Mouse (Mus musculus): ENCODE data around the gene Plau. TPM values are rescaled to one million over a fixed set of nuclear protein-coding genes. Genes with fewer than 3 reads are reported as not detected.
A peak's percentile ranks its signal among the peaks of the same experiment; 100 is the strongest.

Gene Plau
- polyA plus RNA-seq, 1 experiment from 2014 or later = 0.99 TPM

DNA sequence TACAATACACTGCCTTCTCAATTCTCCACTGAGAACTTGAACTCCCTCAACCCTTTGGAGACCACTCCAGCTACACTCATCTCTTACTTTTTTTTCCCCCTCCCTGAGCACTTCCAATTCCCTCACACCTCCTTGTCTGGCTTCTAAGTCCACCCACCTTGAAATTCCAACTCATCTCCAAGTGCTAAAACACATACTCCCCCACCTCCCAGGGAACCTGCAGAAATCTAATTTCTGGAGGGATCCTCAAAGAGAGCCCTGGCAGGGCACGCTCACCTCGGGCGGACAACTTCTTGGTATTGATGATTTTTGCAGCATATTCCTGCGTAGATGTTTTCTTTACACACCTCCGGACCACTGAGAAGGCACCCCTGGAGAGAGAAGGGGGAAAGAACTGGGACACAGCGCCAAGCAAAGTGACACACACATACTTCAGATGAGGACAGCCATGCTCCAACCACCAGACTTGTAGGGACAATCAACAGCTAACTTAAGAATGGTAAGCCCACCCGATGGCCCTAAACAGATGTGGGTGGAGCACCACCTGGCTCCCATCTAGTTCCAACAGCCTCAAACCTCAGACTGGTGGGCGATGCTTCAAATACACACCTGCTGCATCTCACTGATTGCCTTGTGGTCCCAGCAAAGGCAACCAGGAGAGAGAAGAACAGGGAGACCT lies 44.1 kb upstream of the Plau start:
- Histone ChIP-seq H3K9me3 (ENCODE audit: low read depth, low read length) (no peaks in the 10 kb centered on the region), H3K4me2 (peak overlapping the region; percentile 88), H3K9ac (peak overlapping the region; percentile 69), H3K27ac (ENCODE audit: low read depth) (no peak overlapping the region), H3K27me3 (ENCODE audit: insufficient read depth, low read length) (no peaks in the 10 kb centered on the region), H3K4me3 (ENCODE audit: low read depth, low read length) (peak overlapping the region; percentile 82), H3K4me1 (ENCODE audit: insufficient read depth) (peaks cover 4% of the 10 kb centered on the region; the same call in 1 of the 2 replicates), H3K36me3 (ENCODE audit: insufficient read depth) (peaks cover 39% of the 10 kb centered on the region)
- WGBS = 63% methylated on average over 8 of the region's 8 CpGs
- no peak for TF ChIP-seq CTCF (IDR thresholded peaks at IDR 0.05; ENCODE audit: low read depth)
- DNase-seq (no peak), ATAC-seq (ENCODE audit: insufficient read depth) (no peak)

DNA sequence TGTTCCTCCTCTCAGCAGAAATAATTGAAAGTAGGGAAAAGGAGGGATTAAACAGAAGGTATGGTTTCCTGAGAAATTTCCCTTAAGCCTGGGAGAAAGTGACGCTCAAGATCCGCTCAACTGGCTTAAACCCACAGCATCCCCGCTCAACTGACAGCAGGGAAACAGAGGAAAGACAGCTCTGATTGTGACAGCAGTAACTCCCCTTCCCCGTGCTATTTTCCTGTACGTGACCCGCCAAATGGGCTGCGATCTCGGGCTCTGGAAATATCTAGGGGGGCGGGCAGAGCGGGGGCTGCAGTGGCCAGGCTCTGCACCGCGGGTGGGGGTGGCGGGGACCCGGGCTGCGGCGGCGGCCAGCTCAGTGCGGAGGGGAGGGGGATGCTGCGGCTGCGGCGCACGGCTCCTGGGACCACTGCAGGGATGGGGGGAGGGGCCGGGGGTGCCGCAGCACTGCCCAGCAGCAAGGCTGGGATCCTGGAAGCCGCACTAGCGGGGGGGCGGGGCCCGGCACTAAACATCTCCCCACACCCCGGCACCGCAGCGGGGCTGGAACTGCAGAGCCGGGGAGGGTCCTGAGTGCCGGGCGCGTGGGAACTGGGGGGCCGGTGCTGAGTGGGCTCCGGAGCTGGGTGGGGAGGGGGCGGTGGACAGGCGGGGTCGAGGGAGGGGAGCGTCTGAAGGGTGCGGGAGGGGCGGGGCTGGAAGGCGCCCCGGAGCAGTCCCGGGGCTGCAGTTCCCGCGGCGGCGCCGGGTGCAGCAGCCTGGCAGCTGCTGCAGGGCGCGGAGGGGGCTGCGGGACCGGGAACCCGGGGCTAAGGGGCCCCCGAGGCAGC lies 43.3 kb upstream of the Plau start:
- 1% methylated on average over 47 of the region's 57 CpGs for WGBS
- Histone ChIP-seq H3K27ac (ENCODE audit: low read depth) (peak overlapping the region; percentile 56; the same call in 1 of the 2 replicates), H3K4me3 (ENCODE audit: low read depth, low read length) (peak overlapping the region; percentile 82), H3K4me2 (peak overlapping the region; percentile 88), H3K36me3 (ENCODE audit: insufficient read depth) (peaks cover 32% of the 10 kb centered on the region), H3K9me3 (ENCODE audit: low read depth, low read length) (no peaks in the 10 kb centered on the region), H3K27me3 (ENCODE audit: insufficient read depth, low read length) (no peaks in the 10 kb centered on the region), H3K4me1 (ENCODE audit: insufficient read depth) (peaks cover 4% of the 10 kb centered on the region; the same call in 1 of the 2 replicates), H3K9ac (peak overlapping the region; percentile 69)
- DNase-seq = peak; percentile 70
- peak; percentile 64 for ATAC-seq (ENCODE audit: insufficient read depth)
- TF ChIP-seq CTCF (IDR thresholded peaks at IDR 0.05; ENCODE audit: low read depth) = no peak

DNA sequence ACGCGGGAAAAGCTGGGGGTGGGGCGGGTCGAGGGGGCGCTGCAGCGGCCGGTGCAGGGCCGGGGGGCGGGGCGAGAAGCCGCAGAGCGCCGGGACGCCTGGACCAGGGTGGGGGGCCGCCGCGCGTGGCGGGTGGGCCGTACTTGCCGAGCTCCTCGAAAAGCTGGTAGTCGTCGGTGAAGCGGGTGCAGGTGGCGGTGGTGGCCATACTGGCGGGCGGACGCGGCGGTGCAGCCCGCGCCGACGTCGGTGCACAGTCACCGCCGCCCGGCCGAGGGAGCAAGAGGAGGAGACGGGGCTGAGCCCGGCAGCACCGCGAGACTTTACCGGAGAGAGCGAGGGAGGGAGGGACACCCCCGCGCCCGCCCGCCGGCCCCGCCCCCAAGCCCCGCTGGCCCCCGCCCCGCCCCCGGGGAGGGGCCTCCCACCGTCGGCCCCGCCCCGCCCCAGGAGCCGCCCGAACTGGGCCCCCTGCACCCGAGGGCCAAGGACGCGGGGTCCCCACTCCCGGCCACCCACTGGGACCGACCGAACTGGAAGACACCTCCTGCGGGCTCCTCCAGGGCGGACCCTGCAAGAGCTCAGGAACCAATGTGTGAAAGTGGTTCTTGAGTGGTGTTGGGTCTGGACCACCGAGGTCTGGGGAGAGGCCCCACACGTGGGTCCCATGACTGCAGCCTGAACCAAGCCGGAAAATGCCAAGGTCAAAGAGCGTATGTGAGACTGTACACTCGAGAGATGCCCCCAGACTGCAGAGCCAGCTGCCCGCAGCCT lies 42.5 kb upstream of the Plau start, which contains the start of gene Camk2g:
Camk2g (minus strand) TSS at position 331 of the 774 bp plus-strand sequence.
- Histone ChIP-seq H3K4me1 (ENCODE audit: insufficient read depth) (peaks cover 4% of the 10 kb centered on the region; the same call in 1 of the 2 replicates), H3K4me3 (ENCODE audit: low read depth, low read length) (peak within 1 kb of the TSS; percentile 82)

DNA sequence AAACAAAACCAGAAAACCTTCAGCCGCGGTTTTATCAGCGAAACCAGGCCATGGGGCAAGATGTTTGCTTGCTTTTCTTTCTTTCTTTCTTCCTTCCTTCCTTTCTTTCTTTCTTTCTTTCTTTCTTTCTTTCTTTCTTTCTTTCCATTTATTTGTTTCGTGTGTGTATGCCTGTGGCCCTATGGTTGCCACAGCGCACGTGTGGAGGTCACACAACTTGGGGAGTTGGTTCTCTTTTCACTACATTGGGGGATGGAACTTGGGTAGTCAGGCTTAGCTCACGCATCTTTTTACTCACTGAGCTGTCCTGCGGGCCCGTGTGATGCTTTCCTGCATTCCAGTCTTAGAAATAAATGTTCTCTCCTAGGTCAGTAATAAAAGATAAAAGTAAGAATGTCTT lies 41.9 kb upstream of the Plau start:
- 11% methylated on average over 9 of the region's 9 CpGs for WGBS
- Histone ChIP-seq H3K9ac (peak overlapping the region; percentile 69), H3K27ac (ENCODE audit: low read depth) (no peak overlapping the region), H3K4me3 (ENCODE audit: low read depth, low read length) (peak overlapping the region; percentile 82), H3K4me2 (peak overlapping the region; percentile 88), H3K36me3 (ENCODE audit: insufficient read depth) (peaks cover 20% of the 10 kb centered on the region), H3K27me3 (ENCODE audit: insufficient read depth, low read length) (no peaks in the 10 kb centered on the region), H3K4me1 (ENCODE audit: insufficient read depth) (peaks cover 4% of the 10 kb centered on the region; the same call in 1 of the 2 replicates), H3K9me3 (ENCODE audit: low read depth, low read length) (no peaks in the 10 kb centered on the region)
- TF ChIP-seq CTCF (IDR thresholded peaks at IDR 0.05; ENCODE audit: low read depth) = no peak
- DNase-seq (peak; percentile 22), ATAC-seq (ENCODE audit: insufficient read depth) (no peak)

More for the DNA sequence above, 42.5 kb upstream of the Plau start, which contains the start of gene Camk2g:
- Histone ChIP-seq H3K9me3 (ENCODE audit: low read depth, low read length) (no peaks in the 10 kb centered on the region), H3K27ac (ENCODE audit: low read depth) (peak within 1 kb of the TSS; percentile 56; the same call in 1 of the 2 replicates), H3K9ac (peak within 1 kb of the TSS; percentile 69), H3K4me2 (peak within 1 kb of the TSS; percentile 88), H3K27me3 (ENCODE audit: insufficient read depth, low read length) (no peaks in the 10 kb centered on the region), H3K36me3 (ENCODE audit: insufficient read depth) (peaks cover 24% of the 10 kb centered on the region)
- peak; percentile 89 for DNase-seq
- peak; percentile 89 for ATAC-seq (ENCODE audit: insufficient read depth)
- no peak for TF ChIP-seq CTCF (IDR thresholded peaks at IDR 0.05; ENCODE audit: low read depth)
- WGBS = under 1% methylated on average over 62 of the region's 76 CpGs

DNA sequence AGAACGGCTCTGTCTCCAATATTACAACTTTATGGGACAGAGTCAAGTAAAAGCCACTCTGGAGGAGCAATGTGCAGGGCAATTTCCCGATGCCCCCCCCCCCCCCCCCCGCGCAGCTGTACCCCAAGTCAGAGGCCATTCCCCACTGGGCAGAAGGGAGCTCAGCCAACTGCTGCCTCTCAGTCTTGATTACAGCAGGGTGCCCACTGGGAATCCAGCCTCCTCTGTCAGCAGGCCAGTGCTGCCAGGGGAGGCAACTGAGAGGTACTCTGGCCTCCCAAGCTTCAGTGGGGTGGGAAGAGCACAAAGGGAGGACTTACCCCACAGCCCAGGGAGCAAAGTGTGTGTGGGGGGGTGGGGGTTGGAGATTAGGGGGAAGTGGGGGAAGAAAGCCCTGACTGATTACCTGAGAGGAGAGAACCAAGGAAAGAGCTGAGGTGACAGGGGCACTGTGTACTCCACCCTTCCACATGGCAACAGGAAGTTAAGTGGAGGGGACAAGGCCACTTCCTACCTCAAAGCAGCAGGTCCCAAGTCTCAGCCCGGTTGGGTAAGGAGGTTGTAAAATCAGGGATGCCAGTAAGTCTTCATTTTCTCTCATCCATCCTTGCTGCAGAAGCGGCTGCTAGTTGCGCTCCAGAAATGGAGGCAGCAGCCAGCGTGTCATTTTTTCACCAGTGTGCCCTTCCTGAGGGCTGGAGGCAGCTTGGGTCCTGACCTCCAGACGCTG lies 40.9 kb upstream of the Plau start:
- no peak overlapping the region for H3K27ac ChIP-seq (ENCODE audit: low read depth)
- no peak for TF ChIP-seq CTCF (IDR thresholded peaks at IDR 0.05; ENCODE audit: low read depth)
- peak overlapping the region; percentile 88; the same call in 1 of the 2 replicates for H3K4me2 ChIP-seq
- H3K9ac ChIP-seq = peak overlapping the region; percentile 8; the same call in 1 of the 2 replicates
- no peaks in the 10 kb centered on the region for H3K9me3 ChIP-seq (ENCODE audit: low read depth, low read length)
- ATAC-seq (ENCODE audit: insufficient read depth) = no peak
- WGBS = 33% methylated on average over 9 of the region's 9 CpGs
- H3K36me3 ChIP-seq (ENCODE audit: insufficient read depth) = peaks cover 10% of the 10 kb centered on the region
- no peak overlapping the region for H3K4me3 ChIP-seq (ENCODE audit: low read depth, low read length)
- no peak for DNase-seq
- H3K4me1 ChIP-seq (ENCODE audit: insufficient read depth) = peaks cover 4% of the 10 kb centered on the region; the same call in 1 of the 2 replicates
- no peaks in the 10 kb centered on the region for H3K27me3 ChIP-seq (ENCODE audit: insufficient read depth, low read length)

DNA sequence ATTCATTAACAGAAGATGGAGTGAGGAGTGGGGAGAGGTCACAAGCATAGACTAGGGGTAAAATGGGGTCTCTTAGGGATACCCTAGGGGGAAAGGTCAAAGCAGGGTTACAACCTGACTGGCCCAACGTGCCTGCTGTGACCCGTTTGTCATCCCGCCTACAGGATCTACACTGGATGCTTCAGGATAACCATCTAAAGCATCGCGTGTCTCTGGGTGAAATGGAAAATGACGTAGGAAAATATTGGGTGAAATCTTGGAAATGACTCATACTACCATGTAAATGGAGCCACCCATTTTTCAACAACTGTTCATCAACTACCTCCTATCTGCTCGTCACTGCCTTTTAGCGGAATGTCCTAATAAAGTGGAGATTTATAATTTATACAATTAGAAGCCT lies 40.3 kb upstream of the Plau start:
- Histone ChIP-seq H3K9me3 (ENCODE audit: low read depth, low read length) (no peaks in the 10 kb centered on the region), H3K9ac (no peak overlapping the region), H3K36me3 (ENCODE audit: insufficient read depth) (peaks cover 5% of the 10 kb centered on the region), H3K27me3 (ENCODE audit: insufficient read depth, low read length) (no peaks in the 10 kb centered on the region), H3K4me3 (ENCODE audit: low read depth, low read length) (no peak overlapping the region), H3K4me2 (no peak overlapping the region), H3K27ac (ENCODE audit: low read depth) (no peak overlapping the region), H3K4me1 (ENCODE audit: insufficient read depth) (peaks cover 4% of the 10 kb centered on the region; the same call in 1 of the 2 replicates)
- ATAC-seq (ENCODE audit: insufficient read depth) (no peak), DNase-seq (no peak)
- TF ChIP-seq CTCF (IDR thresholded peaks at IDR 0.05; ENCODE audit: low read depth) = no peak
- 63% methylated on average over 8 of the region's 8 CpGs for WGBS
